Mouse (Mus musculus) neural tube, embryonic 12.5 days (tissue): ENCODE data around the gene Parp3. TPM values are rescaled to one million over a fixed set of nuclear protein-coding genes. Genes with fewer than 3 reads are reported as not detected.
"Not testable (repeated sequence)": the region's sequence is repeated elsewhere in the genome, so short reads cannot be mapped to it uniquely, and the experiment has no call there.

Experiments used
- ATAC-seq: fragments of 200-750 bp; cut with Nextera tagmentation; 2 replicates; pipeline ENCODE4 v1.8.0; 2017; ENCODE audit warnings: low read depth, mild to moderate bottlenecking, moderate TSS enrichment, moderate library complexity; ENCODE audit not compliant: low FRiP score
- H3K27ac ChIP-seq: fragments of 300-500 bp; sonication (generic); 2 replicates; pipeline ENCODE4 v1.5.1; 2016
- H3K27me3 ChIP-seq: fragments of 300-500 bp; sonication (generic); replicated peaks from 2 replicates; pipeline ENCODE4 v1.6.1; 2016; ENCODE audit warnings: mild to moderate bottlenecking
- H3K36me3 ChIP-seq: fragments of 300-500 bp; sonication (generic); 2 replicates; pipeline ENCODE4 v1.6.1; 2016; ENCODE audit warnings: mild to moderate bottlenecking
- H3K4me1 ChIP-seq: fragments of 300-500 bp; sonication (generic); 2 replicates; pipeline ENCODE4 v1.6.1; 2016
- H3K4me2 ChIP-seq: fragments of 300-500 bp; sonication (generic); replicated peaks from 2 replicates; pipeline ENCODE4 v1.6.1; 2016; ENCODE audit warnings: mild to moderate bottlenecking
- H3K4me3 ChIP-seq: fragments of 300-500 bp; sonication (generic); 2 replicates; pipeline ENCODE4 v1.5.1; 2016
- H3K9ac ChIP-seq: fragments of 300-500 bp; sonication (generic); 2 replicates; pipeline ENCODE4 v1.6.1; 2016; ENCODE audit warnings: mild to moderate bottlenecking
- H3K9me3 ChIP-seq: fragments of 300-500 bp; sonication (generic); 2 replicates; pipeline ENCODE4 v1.6.1; 2016; ENCODE audit warnings: mild to moderate bottlenecking
- whole genome bisulfite sequencing: fragments of 180-500 bp; shearing (Covaris S2); methylation state at CpG from one replicate; pipeline ENCODE4 v1.1.7; 2016; 5-methylcytosine and 5-hydroxymethylcytosine counted together
- polyA plus RNA-seq: library from polyadenylated mRNA; unstranded; fragments of >200 nt; fragmentation: Nextera tagmentation; extraction: Ambion mirVana; gene quantifications from 2 replicates; pipeline ENCODE4 v1.2.1, GENCODE M21; 2016

Gene Parp3
- 0.78 and 2.2 TPM in 2 replicates for polyA plus RNA-seq

GRCm38 (mm10) chr9:106476924-106477484 lies at the start of gene Parp3:
TSS of gene Parp3 (minus strand) at chr9:106476949.
- H3K27me3 ChIP-seq = no peaks in the 10 kb centered on the region
- H3K9ac ChIP-seq = peak within 1 kb of the TSS; percentile 61
- peak within 1 kb of the TSS; percentile 59 for H3K4me3 ChIP-seq
- H3K36me3 ChIP-seq = peaks cover 19% of the 10 kb centered on the region
- no peak within 1 kb of the TSS for H3K27ac ChIP-seq
- H3K4me2 ChIP-seq = peak within 1 kb of the TSS; percentile 91
- H3K4me1 ChIP-seq = peaks cover 23% of the 10 kb centered on the region
- WGBS = under 1% methylated on average over 41 of the region's 41 CpGs
- no peaks in the 10 kb centered on the region for H3K9me3 ChIP-seq
- ATAC-seq = peak; percentile 98

- Histone ChIP-seq H3K4me2 (no peak overlapping the region), H3K27ac (no peak overlapping the region), H3K9ac (no peak overlapping the region), H3K36me3 (no peaks in the 10 kb centered on the region), H3K4me3 (no peak overlapping the region), H3K27me3 (no peaks in the 10 kb centered on the region), H3K9me3 (no peaks in the 10 kb centered on the region), H3K4me1 (no peaks in the 10 kb centered on the region)
- no peak for ATAC-seq
- WGBS = 81% methylated on average over 8 of the region's 8 CpGs
Observed at GRCm38 (mm10) chr9:106519909-106520308, 43.2 kb upstream of the Parp3 start.

- no peaks in the 10 kb centered on the region for H3K36me3 ChIP-seq
Observed at GRCm38 (mm10) chr9:106519433-106519832, 42.7 kb upstream of the Parp3 start.

GRCm38 (mm10) chr9:106514273-106514672 lies 37.5 kb upstream of the Parp3 start, which contains the start of gene Iqcf5:
TSS of gene Iqcf5 (plus strand) at chr9:106514573.
- no peaks in the 10 kb centered on the region for H3K36me3 ChIP-seq
- H3K9ac ChIP-seq = no peak within 1 kb of the TSS
- H3K27ac ChIP-seq = no peak within 1 kb of the TSS
- no peaks in the 10 kb centered on the region for H3K9me3 ChIP-seq
- no peak for ATAC-seq
- 92% methylated on average over 4 of the region's 4 CpGs for WGBS
- no peak within 1 kb of the TSS for H3K4me2 ChIP-seq
- H3K4me1 ChIP-seq = no peaks in the 10 kb centered on the region
- no peak within 1 kb of the TSS for H3K4me3 ChIP-seq
- no peaks in the 10 kb centered on the region for H3K27me3 ChIP-seq

More at GRCm38 (mm10) chr9:106519433-106519832, 42.7 kb upstream of the Parp3 start:
- 76% methylated on average over 2 of the region's 2 CpGs for WGBS
- no peak overlapping the region for H3K4me2 ChIP-seq
- no peaks in the 10 kb centered on the region for H3K4me1 ChIP-seq
- no peaks in the 10 kb centered on the region for H3K27me3 ChIP-seq
- no peak overlapping the region for H3K4me3 ChIP-seq
- ATAC-seq = no peak
- H3K9ac ChIP-seq = no peak overlapping the region
- H3K9me3 ChIP-seq = no peaks in the 10 kb centered on the region
- no peak overlapping the region for H3K27ac ChIP-seq

GRCm38 (mm10) chr9:106513566-106513965 lies 36.8 kb upstream of the Parp3 start:
- no peaks in the 10 kb centered on the region for H3K9me3 ChIP-seq
- WGBS = 75% methylated on average over 6 of the region's 6 CpGs

GRCm38 (mm10) chr9:106512729-106513450 lies 36.1 kb upstream of the Parp3 start:
- Histone ChIP-seq H3K9me3 (no peaks in the 10 kb centered on the region), H3K27ac (no peak overlapping the region), H3K9ac (no peak overlapping the region), H3K4me1 (no peaks in the 10 kb centered on the region), H3K4me2 (no peak overlapping the region), H3K4me3 (no peak overlapping the region), H3K36me3 (no peaks in the 10 kb centered on the region), H3K27me3 (no peaks in the 10 kb centered on the region)
- no peak for ATAC-seq
- 76% methylated on average over 13 of the region's 13 CpGs for WGBS

More at GRCm38 (mm10) chr9:106513566-106513965, 36.8 kb upstream of the Parp3 start:
- H3K4me3 ChIP-seq = no peak overlapping the region
- ATAC-seq = no peak
- H3K4me2 ChIP-seq = no peak overlapping the region
- H3K27ac ChIP-seq = no peak overlapping the region
- no peaks in the 10 kb centered on the region for H3K36me3 ChIP-seq
- H3K4me1 ChIP-seq = no peaks in the 10 kb centered on the region
- no peaks in the 10 kb centered on the region for H3K27me3 ChIP-seq
- no peak overlapping the region for H3K9ac ChIP-seq

- Histone ChIP-seq H3K4me1 (no peaks in the 10 kb centered on the region), H3K27ac (no peak overlapping the region), H3K36me3 (no peaks in the 10 kb centered on the region), H3K9ac (no peak overlapping the region), H3K27me3 (no peaks in the 10 kb centered on the region), H3K9me3 (no peaks in the 10 kb centered on the region), H3K4me2 (no peak overlapping the region), H3K4me3 (no peak overlapping the region)
- ATAC-seq = no peak
- 92% methylated on average over 10 of the region's 10 CpGs for WGBS
Observed at GRCm38 (mm10) chr9:106509356-106509755, 32.6 kb upstream of the Parp3 start.

- Histone ChIP-seq H3K27me3 (0 out of 2 replicates have a peak, but pooled peaks cover 3% of the 10 kb centered on the region), H3K9ac (no peak overlapping the region), H3K36me3 (no peaks in the 10 kb centered on the region), H3K4me1 (no peaks in the 10 kb centered on the region), H3K4me2 (no peak overlapping the region), H3K27ac (no peak overlapping the region), H3K9me3 (no peaks in the 10 kb centered on the region), H3K4me3 (no peak overlapping the region)
- no peak for ATAC-seq
- 71% methylated on average over 6 of the region's 6 CpGs for WGBS
Observed at GRCm38 (mm10) chr9:106504246-106504645, 27.5 kb upstream of the Parp3 start.

GRCm38 (mm10) chr9:106501846-106502245 lies 25.1 kb upstream of the Parp3 start:
- Histone ChIP-seq H3K9ac (no peak overlapping the region), H3K36me3 (no peaks in the 10 kb centered on the region), H3K9me3 (no peaks in the 10 kb centered on the region), H3K4me3 (no peak overlapping the region), H3K4me1 (no peaks in the 10 kb centered on the region), H3K27ac (no peak overlapping the region), H3K27me3 (0 out of 2 replicates have a peak, but pooled peaks cover 3% of the 10 kb centered on the region), H3K4me2 (no peak overlapping the region)
- ATAC-seq = no peak
- 89% methylated on average over 22 of the region's 22 CpGs for WGBS

GRCm38 (mm10) chr9:106499667-106500066 lies 22.9 kb upstream of the Parp3 start, which contains the start of gene Iqcf1:
TSS of gene Iqcf1 (plus strand) at chr9:106499967.
- no peaks in the 10 kb centered on the region for H3K36me3 ChIP-seq
- 0 out of 2 replicates have a peak, but pooled peaks cover 3% of the 10 kb centered on the region for H3K27me3 ChIP-seq
- no peaks in the 10 kb centered on the region for H3K4me1 ChIP-seq
- H3K9ac ChIP-seq = no peak within 1 kb of the TSS
- no peaks in the 10 kb centered on the region for H3K9me3 ChIP-seq
- H3K27ac ChIP-seq = no peak within 1 kb of the TSS
- H3K4me3 ChIP-seq = no peak within 1 kb of the TSS
- ATAC-seq = no peak
- no peak within 1 kb of the TSS for H3K4me2 ChIP-seq
- 92% methylated on average over 6 of the region's 6 CpGs for WGBS

- WGBS = 84% methylated on average over 6 of the region's 6 CpGs
- not testable (repeated sequence) for H3K4me1 ChIP-seq, ATAC-seq
Observed at GRCm38 (mm10) chr9:106487602-106488001, 10.9 kb upstream of the Parp3 start.

GRCm38 (mm10) chr9:106485076-106485475 lies 8.3 kb upstream of the Parp3 start:
- Histone ChIP-seq H3K27me3 (no peaks in the 10 kb centered on the region), H3K4me1 (no peaks in the 10 kb centered on the region), H3K4me2 (no peak overlapping the region), H3K9me3 (no peaks in the 10 kb centered on the region), H3K4me3 (no peak overlapping the region), H3K9ac (no peak overlapping the region), H3K27ac (no peak overlapping the region), H3K36me3 (peaks cover 58% of the 10 kb centered on the region)
- ATAC-seq = no peak
- 78% methylated on average over 10 of the region's 10 CpGs for WGBS

More at GRCm38 (mm10) chr9:106487602-106488001, 10.9 kb upstream of the Parp3 start:
- H3K9ac ChIP-seq, H3K27me3 ChIP-seq, H3K27ac ChIP-seq, H3K4me3 ChIP-seq, H3K4me2 ChIP-seq, H3K9me3 ChIP-seq: not testable (repeated sequence)
- peaks cover 39% of the 10 kb centered on the region for H3K36me3 ChIP-seq
